Mouse (Mus musculus): ENCODE measurements around the gene Slc7a1.

- no peak for TF ChIP-seq CTCF (IDR thresholded peaks at IDR 0.05)
- TF ChIP-seq EP300 (IDR thresholded peaks at IDR 0.05): no peak
Observed at GRCm38 (mm10) chr5:148383841-148384500, 15.7 kb downstream of the Slc7a1 start.
